Mouse (Mus musculus) heart, embryonic 11.5 days (tissue): ENCODE results near the gene Dcaf1. TPM values are rescaled to one million over a fixed set of nuclear protein-coding genes. Genes with fewer than 3 reads are reported as not detected.

Experiments used
- ATAC-seq: fragments of 200-750 bp; cut with Nextera tagmentation; replicated peaks from 2 replicates; pipeline ENCODE4 v1.8.0; 2017; ENCODE audit warnings: moderate library complexity; ENCODE audit not compliant: insufficient number of reproducible peaks, low FRiP score, low TSS enrichment
- H3K27ac ChIP-seq: fragments of 300-500 bp; sonication (generic); 2 replicates; pipeline ENCODE4 v1.5.1; 2014; ENCODE audit warnings: mild to moderate bottlenecking, low read depth, low read length
- H3K27me3 ChIP-seq: fragments of 300-500 bp; sonication (generic); 2 replicates; pipeline ENCODE4 v1.6.1; 2014; ENCODE audit warnings: mild to moderate bottlenecking, low read length, mixed read lengths; ENCODE audit not compliant: control insufficient read depth, insufficient read depth
- H3K36me3 ChIP-seq: fragments of 300-500 bp; sonication (generic); 2 replicates; pipeline ENCODE4 v1.6.1; 2014; ENCODE audit warnings: mild to moderate bottlenecking, low read length, moderate library complexity, mixed read lengths; ENCODE audit not compliant: control insufficient read depth, insufficient read depth
- H3K4me1 ChIP-seq: fragments of 300-500 bp; sonication (generic); 2 replicates; pipeline ENCODE4 v1.6.1; 2014; ENCODE audit warnings: low read length; ENCODE audit not compliant: control insufficient read depth, insufficient read depth
- H3K4me2 ChIP-seq: fragments of 300-500 bp; sonication (generic); 2 replicates; pipeline ENCODE4 v1.6.1; 2014; ENCODE audit warnings: mild to moderate bottlenecking, moderate library complexity
- H3K4me3 ChIP-seq: fragments of 300-500 bp; sonication (generic); 2 replicates; pipeline ENCODE4 v1.5.1; 2014; ENCODE audit warnings: low read depth, low read length
- H3K9ac ChIP-seq: fragments of 300-500 bp; sonication (generic); 2 replicates; pipeline ENCODE4 v1.6.1; 2014; ENCODE audit warnings: mild to moderate bottlenecking, low read depth, low read length, moderate library complexity
- H3K9me3 ChIP-seq: fragments of 300-500 bp; sonication (generic); replicated peaks from 2 replicates; pipeline ENCODE4 v1.6.1; 2016; ENCODE audit warnings: low read length; ENCODE audit not compliant: control insufficient read depth
- WGBS: fragments of 180-500 bp; shearing (Covaris S2); extraction: QIAGEN DNeasy Blood & Tissue Kit; methylation state at CpG from one replicate; pipeline ENCODE4 v1.1.7; 2014; ENCODE audit not compliant: insufficient replicate concordance; 5-methylcytosine and 5-hydroxymethylcytosine counted together
- polyA plus RNA-seq: library from polyadenylated mRNA; unstranded; fragments of >200 nt; fragmentation: Nextera tagmentation; extraction: Ambion mirVana; gene quantifications from 2 replicates; pipeline ENCODE4 v1.2.1, GENCODE M21; 2014

Dcaf1 gene
- polyA plus RNA-seq, 1 experiment from 2014 or later: 23.5 TPM

- Histone ChIP-seq H3K27ac (no peak overlapping the region), H3K9me3 (no peaks in the 10 kb centered on the region), H3K27me3 (no peaks in the 10 kb centered on the region), H3K4me1 (no peaks in the 10 kb centered on the region), H3K4me2 (no peak overlapping the region), H3K9ac (no peak overlapping the region), H3K36me3 (peaks cover 39% of the 10 kb centered on the region), H3K4me3 (no peak overlapping the region)
- 98% methylated on average over 1 of the region's 1 CpGs for WGBS
- no peak for ATAC-seq
Observed at GRCm38 (mm10) chr9:106840569-106840968, 18.9 kb downstream of the Dcaf1 start.

GRCm38 (mm10) chr9:106842800-106843199, 21.1 kb downstream of the Dcaf1 start:
- 93% methylated on average over 6 of the region's 6 CpGs for whole genome bisulfite sequencing
- no peak for ATAC-seq
- Histone ChIP-seq H3K27me3 (no peaks in the 10 kb centered on the region), H3K4me2 (no peak overlapping the region), H3K27ac (no peak overlapping the region), H3K9me3 (no peaks in the 10 kb centered on the region), H3K36me3 (peaks cover 35% of the 10 kb centered on the region), H3K4me3 (no peak overlapping the region), H3K4me1 (no peaks in the 10 kb centered on the region), H3K9ac (no peak overlapping the region)

GRCm38 (mm10) chr9:106856664-106857063, 35.0 kb downstream of the Dcaf1 start:
- H3K27ac ChIP-seq: no peak overlapping the region
- no peak overlapping the region for H3K4me3 ChIP-seq
- H3K9ac ChIP-seq: no peak overlapping the region
- H3K27me3 ChIP-seq: no peaks in the 10 kb centered on the region
- no peaks in the 10 kb centered on the region for H3K9me3 ChIP-seq
- ATAC-seq: no peak
- H3K4me2 ChIP-seq: no peak overlapping the region
- peaks cover 24% of the 10 kb centered on the region for H3K36me3 ChIP-seq
- WGBS: 77% methylated on average over 3 of the region's 3 CpGs
- H3K4me1 ChIP-seq: no peaks in the 10 kb centered on the region

GRCm38 (mm10) chr9:106858036-106858435, 36.4 kb downstream of the Dcaf1 start:
- H3K36me3 ChIP-seq: peaks cover 24% of the 10 kb centered on the region
- WGBS: 87% methylated on average over 11 of the region's 11 CpGs

GRCm38 (mm10) chr9:106874216-106874615, 52.5 kb downstream of the Dcaf1 start:
- Histone ChIP-seq H3K36me3 (peaks cover 14% of the 10 kb centered on the region), H3K4me3 (no peak overlapping the region), H3K9ac (no peak overlapping the region), H3K4me1 (no peaks in the 10 kb centered on the region), H3K27me3 (no peaks in the 10 kb centered on the region), H3K4me2 (no peak overlapping the region), H3K27ac (no peak overlapping the region), H3K9me3 (no peaks in the 10 kb centered on the region)
- WGBS: 79% methylated on average over 5 of the region's 5 CpGs
- no peak for ATAC-seq

More at GRCm38 (mm10) chr9:106858036-106858435, 36.4 kb downstream of the Dcaf1 start:
- Histone ChIP-seq H3K27me3 (no peaks in the 10 kb centered on the region), H3K4me1 (no peaks in the 10 kb centered on the region), H3K27ac (no peak overlapping the region), H3K4me2 (no peak overlapping the region), H3K9me3 (no peaks in the 10 kb centered on the region), H3K4me3 (no peak overlapping the region), H3K9ac (no peak overlapping the region)
- ATAC-seq: no peak

- peaks cover 19% of the 10 kb centered on the region for H3K36me3 ChIP-seq
- no peak overlapping the region for H3K4me3 ChIP-seq
- no peak overlapping the region for H3K4me2 ChIP-seq
- ATAC-seq: no peak
- H3K9ac ChIP-seq: no peak overlapping the region
- H3K27me3 ChIP-seq: no peaks in the 10 kb centered on the region
- WGBS: 90% methylated on average over 3 of the region's 3 CpGs
- no peak overlapping the region for H3K27ac ChIP-seq
- H3K9me3 ChIP-seq: no peaks in the 10 kb centered on the region
- no peaks in the 10 kb centered on the region; the same call in 1 of the 2 replicates for H3K4me1 ChIP-seq
Observed at GRCm38 (mm10) chr9:106876666-106877065, 55.0 kb downstream of the Dcaf1 start.

GRCm38 (mm10) chr9:106879471-106879870, 57.8 kb downstream of the Dcaf1 start:
- ATAC-seq: no peak
- no peak overlapping the region for H3K4me3 ChIP-seq
- peaks cover 24% of the 10 kb centered on the region for H3K36me3 ChIP-seq
- no peak overlapping the region for H3K9ac ChIP-seq
- no peaks in the 10 kb centered on the region for H3K27me3 ChIP-seq
- 64% methylated on average over 4 of the region's 4 CpGs for WGBS
- no peak overlapping the region for H3K27ac ChIP-seq
- no peaks in the 10 kb centered on the region for H3K9me3 ChIP-seq
- peaks cover 11% of the 10 kb centered on the region for H3K4me1 ChIP-seq
- H3K4me2 ChIP-seq: no peak overlapping the region

- Histone ChIP-seq H3K4me3 (no peak overlapping the region), H3K4me2 (no peak overlapping the region), H3K36me3 (peaks cover 16% of the 10 kb centered on the region), H3K9ac (no peak overlapping the region), H3K9me3 (no peaks in the 10 kb centered on the region), H3K27ac (no peak overlapping the region), H3K27me3 (no peaks in the 10 kb centered on the region), H3K4me1 (peaks cover 25% of the 10 kb centered on the region)
- WGBS: 66% methylated on average over 4 of the region's 4 CpGs
- ATAC-seq: no peak
Observed at GRCm38 (mm10) chr9:106881071-106881755, 59.5 kb downstream of the Dcaf1 start.

- 86% methylated on average over 4 of the region's 4 CpGs for WGBS
- Histone ChIP-seq H3K27ac (no peak overlapping the region), H3K4me2 (no peak overlapping the region), H3K4me3 (no peak overlapping the region), H3K4me1 (peaks cover 25% of the 10 kb centered on the region), H3K9ac (no peak overlapping the region), H3K9me3 (no peaks in the 10 kb centered on the region), H3K27me3 (no peaks in the 10 kb centered on the region), H3K36me3 (peaks cover 16% of the 10 kb centered on the region)
- no peak for ATAC-seq
Observed at GRCm38 (mm10) chr9:106882176-106882575, 60.5 kb downstream of the Dcaf1 start.
